Mouse (Mus musculus): Measurements from ENCODE around the gene Emc9. TPM values are rescaled to one million over a fixed set of nuclear protein-coding genes. Genes with fewer than 3 reads are reported as not detected.

The Emc9 gene
- polyA plus RNA-seq, 1 experiment from 2014 or later = 7.9 TPM

DNA sequence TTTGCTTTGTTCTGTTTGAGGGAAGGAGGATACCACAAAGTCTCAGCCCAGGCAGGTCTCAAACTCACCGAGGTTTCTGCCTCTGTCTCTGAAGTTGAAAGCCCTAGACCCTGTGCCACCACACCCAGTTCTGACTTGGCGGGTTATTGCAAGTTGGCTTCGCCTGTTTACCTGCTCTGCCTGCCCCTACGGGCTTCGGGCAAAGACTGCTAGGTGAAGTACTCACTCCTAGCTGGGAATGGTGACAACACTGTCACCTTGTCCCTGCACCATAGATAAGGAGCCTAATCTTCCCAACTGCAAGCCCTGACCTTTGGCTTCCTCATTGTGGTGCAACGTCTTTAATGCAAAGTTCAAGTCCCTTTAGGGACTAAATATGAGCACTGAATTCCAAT is 461 bp upstream of the Emc9 start:
- WGBS = 65% methylated on average over 6 of the region's 6 CpGs
- Histone ChIP-seq H3K27me3 (ENCODE audit: low read depth, poor library complexity, severe bottlenecking) (peaks cover 17% of the 10 kb centered on the region), H3K27ac (replicated peaks) (no peak overlapping the region), H3K4me1 (peaks cover 24% of the 10 kb centered on the region), H3K36me3 (peaks cover 43% of the 10 kb centered on the region), H3K9me3 (replicated peaks) (no peaks in the 10 kb centered on the region), H3K4me3 (peak overlapping the region; percentile 68; the same call in 1 of the 2 replicates)
- no peak for DNase-seq (ENCODE audit: low spot score)

DNA sequence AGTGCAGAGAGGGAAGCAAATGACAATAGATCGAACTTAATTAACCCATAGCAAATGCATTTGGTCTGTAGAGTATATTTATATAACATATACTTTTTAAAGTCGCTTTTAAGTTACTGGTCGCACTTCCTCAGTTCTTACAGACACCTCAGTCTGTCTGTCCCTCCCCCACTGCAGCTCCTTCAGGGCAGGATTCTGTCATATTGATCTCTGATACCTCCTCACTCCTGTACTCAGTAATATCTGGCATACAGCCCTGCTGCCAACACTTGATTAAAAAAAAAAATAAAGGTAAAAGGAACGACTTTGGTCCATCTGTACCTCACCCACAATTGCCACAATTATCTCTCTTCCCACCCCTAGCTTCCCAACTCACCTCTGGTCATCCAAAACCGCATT is 800 bp downstream of the Emc9 start:
- H3K36me3 ChIP-seq = peaks cover 52% of the 10 kb centered on the region
- peaks cover 15% of the 10 kb centered on the region for H3K4me1 ChIP-seq
- no peaks in the 10 kb centered on the region for H3K9me3 ChIP-seq (replicated peaks)
- peak overlapping the region; percentile 68 for H3K4me3 ChIP-seq
- H3K27me3 ChIP-seq (ENCODE audit: low read depth, poor library complexity, severe bottlenecking) = peaks cover 17% of the 10 kb centered on the region
- H3K27ac ChIP-seq (replicated peaks) = peak overlapping the region; percentile 79
- no peak for DNase-seq (ENCODE audit: low spot score)
- WGBS = 40% methylated on average over 5 of the region's 5 CpGs

DNA sequence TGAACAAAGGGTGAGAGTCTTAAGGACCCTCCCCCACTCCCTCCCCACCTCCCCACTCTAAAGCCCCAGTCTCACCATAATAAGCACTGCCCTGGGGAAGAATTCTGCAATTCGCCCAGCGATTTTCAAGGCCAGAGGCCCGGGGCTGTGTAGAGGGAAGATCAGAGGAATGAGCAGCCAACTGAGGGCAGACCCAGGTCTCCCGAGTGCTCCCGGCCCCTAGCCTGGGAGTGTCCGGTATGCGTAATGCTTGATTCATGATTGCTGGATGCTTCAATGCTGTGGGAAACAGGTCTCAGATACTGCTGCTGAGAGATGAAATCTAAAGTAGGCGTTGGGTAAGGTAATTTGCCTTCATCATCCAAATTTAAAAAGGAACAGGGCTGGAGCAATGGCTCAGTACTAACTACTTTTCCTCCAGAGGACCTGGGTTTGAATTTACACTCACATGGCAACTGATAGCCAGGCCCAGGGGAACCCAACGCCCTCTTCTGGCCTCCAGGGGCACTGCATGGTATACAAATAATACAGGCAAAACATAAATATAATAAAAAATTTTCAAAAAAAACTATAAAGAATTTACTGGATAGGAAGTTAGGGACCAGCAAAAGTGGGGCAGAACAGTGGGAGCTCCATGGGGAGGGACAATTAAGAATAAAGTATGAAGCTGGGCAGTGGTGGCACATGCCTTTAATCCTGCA is 3.0 kb downstream of the Emc9 start:
- Histone ChIP-seq H3K4me3 (no peak overlapping the region), H3K27ac (replicated peaks) (no peak overlapping the region), H3K9me3 (replicated peaks) (no peaks in the 10 kb centered on the region), H3K4me1 (peaks cover 30% of the 10 kb centered on the region), H3K27me3 (ENCODE audit: low read depth, poor library complexity, severe bottlenecking) (peaks cover 17% of the 10 kb centered on the region), H3K36me3 (peaks cover 31% of the 10 kb centered on the region)
- 82% methylated on average over 9 of the region's 9 CpGs for WGBS
- DNase-seq (ENCODE audit: low spot score) = no peak

DNA sequence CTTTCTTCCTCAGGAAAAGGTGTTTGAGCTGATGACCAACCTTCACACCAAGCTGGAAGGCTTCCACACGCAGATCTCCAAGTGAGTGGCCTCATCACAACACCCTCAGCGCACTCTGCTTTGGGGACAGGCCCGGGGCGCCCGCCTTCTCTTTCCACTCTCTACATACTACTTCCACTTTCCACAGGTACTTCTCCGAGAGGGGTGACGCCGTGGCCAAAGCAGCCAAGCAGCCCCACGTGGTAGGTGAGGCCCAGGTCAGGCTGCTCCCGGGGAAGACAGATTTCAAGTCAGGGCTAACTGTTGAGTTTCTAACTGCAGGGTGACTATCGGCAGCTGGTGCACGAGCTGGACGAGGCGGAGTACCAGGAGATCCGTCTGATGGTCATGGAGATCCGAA is 4.4 kb downstream of the Emc9 start:
- DNase-seq (ENCODE audit: low spot score) = no peak
- H3K27ac ChIP-seq (replicated peaks) = no peak overlapping the region
- peaks cover 17% of the 10 kb centered on the region for H3K27me3 ChIP-seq (ENCODE audit: low read depth, poor library complexity, severe bottlenecking)

DNA sequence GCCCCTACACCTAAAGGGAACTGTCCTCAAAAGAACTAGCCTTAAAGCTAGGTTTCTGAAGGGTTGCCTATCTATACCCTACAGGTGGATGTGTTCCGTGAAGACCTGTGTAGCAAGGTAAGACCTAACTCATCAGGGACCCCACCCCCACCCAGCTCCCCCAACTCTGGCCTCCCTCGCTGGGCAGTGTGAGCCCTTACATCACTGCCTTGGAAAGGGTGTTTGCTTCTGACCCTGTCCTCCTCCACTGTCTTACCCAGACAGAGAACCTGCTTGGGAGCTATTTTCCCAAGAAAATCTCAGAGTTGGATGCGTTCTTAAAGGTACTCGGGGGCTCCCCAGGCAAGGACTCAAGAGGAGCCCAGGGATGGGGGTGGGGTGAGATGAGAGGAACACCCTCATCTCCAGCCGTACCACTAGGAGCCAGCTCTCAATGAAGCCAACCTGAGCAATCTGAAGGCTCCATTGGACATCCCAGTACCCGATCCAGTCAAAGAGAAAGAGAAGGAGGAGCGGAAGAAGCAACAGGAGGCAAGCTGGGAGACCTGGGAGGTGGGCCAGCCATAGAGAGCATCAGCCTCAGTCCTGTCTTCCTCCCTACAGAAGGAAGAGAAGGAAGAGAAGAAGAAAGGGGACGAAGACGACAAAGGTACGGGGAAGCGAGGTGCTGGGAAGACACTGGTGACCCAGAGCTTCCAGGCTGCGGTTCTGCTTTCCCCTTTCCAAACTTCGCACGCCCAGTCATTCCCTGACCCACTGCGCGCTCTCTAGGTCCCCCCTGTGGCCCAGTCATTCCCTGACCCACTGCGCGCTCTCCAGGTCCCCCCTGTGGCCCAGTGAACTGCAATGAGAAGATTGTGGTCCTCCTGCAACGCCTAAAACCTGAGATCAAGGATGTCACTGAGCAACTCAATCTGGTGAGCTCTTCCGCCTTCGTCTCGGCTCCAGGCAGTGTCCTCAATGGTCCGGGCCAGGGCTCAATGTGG is 5.3 kb downstream of the Emc9 start:
- 83% methylated on average over 23 of the region's 23 CpGs for WGBS
- H3K4me3 ChIP-seq = no peak overlapping the region
- H3K27ac ChIP-seq (replicated peaks) = no peak overlapping the region
- peaks cover 15% of the 10 kb centered on the region for H3K27me3 ChIP-seq (ENCODE audit: low read depth, poor library complexity, severe bottlenecking)
- H3K4me1 ChIP-seq = peaks cover 25% of the 10 kb centered on the region
- H3K9me3 ChIP-seq (replicated peaks) = no peaks in the 10 kb centered on the region
- no peak for DNase-seq (ENCODE audit: low spot score)
- peaks cover 27% of the 10 kb centered on the region for H3K36me3 ChIP-seq

More for the DNA sequence above, 4.4 kb downstream of the Emc9 start:
- WGBS = 96% methylated on average over 16 of the region's 16 CpGs
- H3K4me3 ChIP-seq = no peak overlapping the region
- H3K9me3 ChIP-seq (replicated peaks) = no peaks in the 10 kb centered on the region
- peaks cover 27% of the 10 kb centered on the region for H3K36me3 ChIP-seq
- peaks cover 30% of the 10 kb centered on the region for H3K4me1 ChIP-seq

DNA sequence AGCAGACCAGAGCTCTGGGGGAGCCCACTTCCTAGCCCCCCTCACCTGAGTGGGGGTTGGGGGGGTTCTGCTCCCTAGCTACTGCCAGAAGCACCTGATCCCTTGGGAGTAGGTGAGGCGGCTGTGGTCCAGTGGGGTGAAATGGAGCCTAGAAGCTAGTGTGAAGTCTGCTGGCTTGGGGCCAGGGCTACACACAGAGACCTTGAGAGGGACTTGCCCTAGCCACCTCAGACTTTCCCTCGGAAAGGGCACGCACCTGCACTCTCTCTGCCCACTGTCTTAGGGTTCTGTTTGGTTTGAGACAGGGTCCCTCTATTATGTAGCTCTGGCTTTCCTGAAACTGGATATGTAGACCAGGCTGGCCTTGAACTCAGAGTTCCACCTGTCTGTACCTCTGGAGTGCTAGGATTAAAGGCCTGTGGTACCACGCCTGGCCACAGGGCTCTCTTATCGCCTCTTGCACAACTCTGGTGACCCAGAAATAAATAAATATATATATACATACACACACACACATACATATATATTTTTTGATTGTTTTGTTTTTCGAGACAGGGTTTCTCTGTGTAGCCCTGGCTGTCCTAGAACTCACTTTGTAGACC is 6.3 kb downstream of the Emc9 start:
- H3K27ac ChIP-seq (replicated peaks) = peak overlapping the region; percentile 87
- DNase-seq (ENCODE audit: low spot score) = no peak
- H3K4me3 ChIP-seq = peak overlapping the region; percentile 64
- WGBS = 31% methylated on average over 6 of the region's 6 CpGs
- H3K36me3 ChIP-seq = peaks cover 27% of the 10 kb centered on the region
- H3K27me3 ChIP-seq (ENCODE audit: low read depth, poor library complexity, severe bottlenecking) = peaks cover 5% of the 10 kb centered on the region
- H3K4me1 ChIP-seq = peaks cover 20% of the 10 kb centered on the region
- H3K9me3 ChIP-seq (replicated peaks) = no peaks in the 10 kb centered on the region

DNA sequence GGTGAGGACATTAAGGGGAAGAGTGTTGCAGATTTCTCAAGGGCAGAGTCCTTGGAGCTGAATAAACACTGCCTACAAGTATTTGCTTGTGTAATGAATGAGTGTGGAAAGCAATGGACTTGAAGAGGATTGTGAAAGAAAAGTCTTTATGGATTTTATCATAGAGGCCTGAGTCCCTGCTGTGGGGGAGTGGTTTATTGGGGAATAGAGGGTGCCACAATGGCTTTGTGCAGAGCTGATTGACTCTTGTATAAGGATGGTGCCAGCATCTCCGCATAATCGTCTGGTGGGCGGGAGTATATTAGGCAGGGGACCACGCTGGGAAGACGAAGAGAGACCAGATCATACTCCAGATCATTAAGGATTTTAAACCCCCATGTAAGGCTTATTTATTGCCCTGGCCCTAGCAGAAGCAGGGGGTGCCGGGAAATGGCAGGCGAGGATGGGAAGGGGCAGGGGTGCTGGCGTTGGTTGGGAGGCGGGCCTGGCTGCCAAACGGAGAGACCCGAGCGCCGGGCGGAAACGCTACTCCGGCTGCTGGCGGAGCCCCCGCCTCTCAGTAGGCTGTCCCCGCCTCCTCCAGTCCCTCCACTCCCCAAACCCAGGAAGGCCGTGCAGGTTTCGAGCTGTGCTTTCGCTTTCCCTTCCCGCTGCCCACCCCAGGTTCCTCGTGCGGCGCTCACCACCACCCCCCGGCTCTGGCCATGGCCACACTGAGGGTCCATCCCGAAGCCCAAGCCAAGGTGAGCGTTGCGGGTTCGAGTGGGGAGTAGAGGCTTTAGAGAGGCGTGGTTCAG is 7.0 kb downstream of the Emc9 start, which contains the start of gene Psme1:
TSS of gene Psme1 (plus strand) at position 253 of the 797 bp plus-strand sequence.
- Histone ChIP-seq H3K4me1 (peaks cover 20% of the 10 kb centered on the region), H3K27me3 (ENCODE audit: low read depth, poor library complexity, severe bottlenecking) (no peaks in the 10 kb centered on the region), H3K36me3 (peaks cover 27% of the 10 kb centered on the region), H3K4me3 (peak within 1 kb of the TSS; percentile 64), H3K27ac (replicated peaks) (peak within 1 kb of the TSS; percentile 87), H3K9me3 (replicated peaks) (no peaks in the 10 kb centered on the region)
- WGBS = 1% methylated on average over 32 of the region's 32 CpGs
- peak; percentile 82 for DNase-seq (ENCODE audit: low spot score)

DNA sequence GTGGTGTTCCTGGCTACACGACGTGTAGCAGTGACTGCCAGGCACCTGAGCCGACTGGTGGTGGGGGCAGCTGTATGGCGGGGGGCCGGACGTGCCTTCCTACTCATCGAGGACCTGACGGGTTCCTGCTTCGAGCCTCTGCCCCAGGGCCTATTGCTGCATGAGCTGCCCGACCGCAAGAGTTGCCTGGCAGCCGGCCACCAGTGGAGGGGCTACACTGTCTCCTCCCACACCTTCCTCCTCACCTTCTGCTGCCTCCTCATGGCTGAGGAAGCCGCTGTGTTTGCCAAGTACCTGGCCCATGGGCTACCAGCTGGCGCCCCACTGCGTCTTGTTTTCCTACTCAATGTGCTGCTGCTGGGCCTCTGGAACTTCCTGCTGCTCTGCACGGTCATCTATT is 8.7 kb downstream of the Emc9 start:
- H3K4me3 ChIP-seq = no peak overlapping the region
- H3K27me3 ChIP-seq (ENCODE audit: low read depth, poor library complexity, severe bottlenecking) = no peaks in the 10 kb centered on the region
- DNase-seq (ENCODE audit: low spot score) = no peak
- 87% methylated on average over 16 of the region's 16 CpGs for WGBS
- 0 out of 2 replicates have a peak overlapping the region, but pooled peaks have one; percentile 33 for H3K27ac ChIP-seq (replicated peaks)
- H3K36me3 ChIP-seq = peaks cover 18% of the 10 kb centered on the region
- peaks cover 20% of the 10 kb centered on the region for H3K4me1 ChIP-seq
- no peaks in the 10 kb centered on the region for H3K9me3 ChIP-seq (replicated peaks)

DNA sequence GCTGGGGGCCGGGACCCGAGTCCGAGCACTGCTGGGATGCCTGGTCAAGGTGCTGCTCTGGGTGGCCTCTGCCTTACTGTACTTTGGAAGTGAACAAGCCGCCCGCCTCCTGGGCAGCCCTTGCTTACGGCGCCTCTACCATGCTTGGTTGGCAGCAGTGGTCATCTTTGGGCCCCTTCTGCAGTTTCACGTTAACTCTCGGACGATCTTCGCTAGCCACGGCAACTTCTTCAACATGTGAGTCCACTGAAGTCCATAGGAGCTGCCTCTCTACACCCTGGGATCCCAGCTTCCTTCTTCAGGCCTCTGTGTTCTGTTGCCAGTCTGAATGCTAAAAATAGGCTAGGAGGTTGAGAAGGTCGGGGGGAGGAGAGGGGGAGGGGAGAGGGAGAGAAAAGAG is 9.4 kb downstream of the Emc9 start:
- 0 out of 2 replicates have a peak overlapping the region, but pooled peaks have one; percentile 28 for H3K27ac ChIP-seq (replicated peaks)
- no peaks in the 10 kb centered on the region for H3K27me3 ChIP-seq (ENCODE audit: low read depth, poor library complexity, severe bottlenecking)
- no peaks in the 10 kb centered on the region for H3K9me3 ChIP-seq (replicated peaks)
- no peak overlapping the region for H3K4me3 ChIP-seq
- peaks cover 12% of the 10 kb centered on the region for H3K36me3 ChIP-seq
- peaks cover 20% of the 10 kb centered on the region for H3K4me1 ChIP-seq
- DNase-seq (ENCODE audit: low spot score) = no peak
- WGBS = 84% methylated on average over 13 of the region's 13 CpGs

DNA sequence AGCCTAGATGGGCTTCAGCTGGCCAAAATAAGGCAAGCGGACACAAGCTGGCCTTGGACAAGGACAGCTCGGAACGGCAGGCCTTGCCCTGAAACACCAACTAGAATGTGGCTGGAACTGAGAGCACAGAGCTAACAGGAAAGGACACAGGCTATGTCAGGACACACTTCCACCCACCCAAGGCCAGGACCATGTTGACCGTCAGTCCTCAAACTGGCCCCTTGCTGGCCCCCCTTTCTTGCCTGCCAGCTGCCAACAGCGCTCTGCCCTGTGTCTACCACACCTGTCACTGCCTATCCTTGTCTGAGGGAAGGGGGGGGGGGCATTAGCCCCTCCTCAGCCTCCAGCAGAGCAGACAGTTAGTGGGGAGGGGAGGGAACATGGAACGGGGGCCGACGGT is 9.8 kb downstream of the Emc9 start, which contains the start of gene Fitm1:
TSS of gene Fitm1 (plus strand) at position 316 of the 400 bp plus-strand sequence.
- H3K36me3 ChIP-seq = peaks cover 7% of the 10 kb centered on the region
- no peaks in the 10 kb centered on the region for H3K27me3 ChIP-seq (ENCODE audit: low read depth, poor library complexity, severe bottlenecking)
- no peaks in the 10 kb centered on the region for H3K9me3 ChIP-seq (replicated peaks)
- H3K27ac ChIP-seq (replicated peaks) = 0 out of 2 replicates have a peak within 1 kb of the TSS, but pooled peaks have one; percentile 33
- 82% methylated on average over 8 of the region's 8 CpGs for WGBS
- no peak for DNase-seq (ENCODE audit: low spot score)
- H3K4me1 ChIP-seq = peaks cover 20% of the 10 kb centered on the region
- H3K4me3 ChIP-seq = no peak within 1 kb of the TSS

DNA sequence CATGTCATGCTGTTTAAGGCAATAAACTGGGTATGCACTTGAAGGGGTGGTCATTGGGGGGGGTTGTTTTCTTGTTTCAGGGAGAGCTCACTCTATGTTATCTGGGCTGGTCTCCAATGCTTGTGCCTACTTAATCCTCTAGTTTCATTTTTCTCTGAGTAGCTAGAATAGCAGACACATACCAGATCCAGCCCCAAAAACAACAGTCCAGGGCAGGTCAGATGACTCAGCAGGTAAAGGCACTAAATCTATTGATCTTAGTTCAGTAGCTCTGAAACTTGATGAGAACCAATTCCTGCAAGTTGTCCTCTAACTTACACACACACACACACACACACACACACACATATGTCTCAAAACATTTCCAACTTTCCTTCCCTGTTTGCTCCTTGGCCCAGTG is 13.3 kb downstream of the Emc9 start:
- Histone ChIP-seq H3K36me3 (peaks cover 34% of the 10 kb centered on the region), H3K27me3 (ENCODE audit: low read depth, poor library complexity, severe bottlenecking) (no peaks in the 10 kb centered on the region), H3K9me3 (replicated peaks) (no peaks in the 10 kb centered on the region), H3K4me3 (no peak overlapping the region), H3K4me1 (0 out of 2 replicates have a peak, but pooled peaks cover 4% of the 10 kb centered on the region), H3K27ac (replicated peaks) (no peak overlapping the region)
- DNase-seq (ENCODE audit: low spot score) = no peak

DNA sequence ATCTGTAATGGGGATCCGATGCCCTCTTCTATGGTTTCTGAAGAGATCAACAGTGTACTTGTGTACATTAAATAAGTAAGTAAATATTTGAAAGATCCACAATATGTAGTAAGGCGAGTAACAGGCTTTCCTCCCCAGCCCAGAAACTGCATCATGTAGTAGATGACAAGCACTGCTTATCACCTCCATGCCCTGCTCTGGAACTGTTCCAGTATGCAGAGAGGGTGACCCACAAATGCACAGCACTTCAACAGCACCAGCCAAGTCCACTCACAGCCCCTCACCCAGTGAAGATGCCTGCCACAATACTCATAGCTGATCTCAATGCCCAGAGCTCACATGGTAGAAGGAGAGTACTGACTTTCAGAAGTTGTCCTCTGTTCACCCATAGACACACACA is 14.5 kb downstream of the Emc9 start:
- no peak overlapping the region for H3K27ac ChIP-seq (replicated peaks)
- H3K36me3 ChIP-seq = peaks cover 46% of the 10 kb centered on the region
- no peak for DNase-seq (ENCODE audit: low spot score)
- no peak overlapping the region for H3K4me3 ChIP-seq
- 92% methylated on average over 2 of the region's 2 CpGs for WGBS
- H3K4me1 ChIP-seq = 0 out of 2 replicates have a peak, but pooled peaks cover 3% of the 10 kb centered on the region
- no peaks in the 10 kb centered on the region for H3K9me3 ChIP-seq (replicated peaks)
- no peaks in the 10 kb centered on the region for H3K27me3 ChIP-seq (ENCODE audit: low read depth, poor library complexity, severe bottlenecking)
